ENCODE assay signal across 22 mouse cellular contexts in genomic region chr4:91349579-91349978, GRCm38 (mm10). TPM values are rescaled to one million over a fixed set of nuclear protein-coding genes. Genes with fewer than 3 reads are reported as not detected.
DNase-seq lines count a peak whose midpoint lies in the region; ATAC-seq and TF ChIP-seq lines count a peak whose summit lies in the region.
"Had no signal": no experiment of that assay in that cellular context is flagged by ENCODE, and none has a peak within 500 bp of the region (broad histone marks: within the 10 kb centered on the region; RNA-seq: fewer than 3 reads in every experiment).

No protein-coding gene starts in this region.

- no peak overlapping the region for H3K9ac ChIP-seq in midbrain, embryonic 16.5 days (ENCODE audit: low read depth, low read length)
- H3K9ac ChIP-seq: embryonic facial prominence, embryonic 13.5 days; embryonic facial prominence, embryonic 15.5 days; forebrain, embryonic 12.5 days had no signal

- no peaks in the 10 kb centered on the region for H3K9me3 ChIP-seq in midbrain, embryonic 16.5 days (replicated peaks; ENCODE audit: control insufficient read depth, low read length, poor library complexity, severe bottlenecking)
- H3K9me3 ChIP-seq: embryonic facial prominence, embryonic 13.5 days; embryonic facial prominence, embryonic 15.5 days; forebrain, embryonic 10.5 days; forebrain, embryonic 12.5 days had no signal

- no peak overlapping the region for H3K4me2 ChIP-seq in midbrain, embryonic 16.5 days (ENCODE audit: low read length)
- H3K4me2 ChIP-seq: embryonic facial prominence, embryonic 13.5 days; embryonic facial prominence, embryonic 15.5 days; forebrain, embryonic 12.5 days had no signal

- no peak for DNase-seq in left cerebral cortex, adult 2 months (ENCODE audit: extremely low spot score in 1 of 2, low spot score in 2 of 2)
- DNase-seq in left cerebral cortex, postnatal 10 days (ENCODE audit: extremely low spot score in 1 of 2, low spot score in 2 of 2) = no peak
- DNase-seq in right cerebral cortex, postnatal 36 days (ENCODE audit: low spot score in 2 of 2) = no peak
- DNase-seq: adrenal gland, adult 2 months; adrenal gland, postnatal 10 days; adrenal gland, postnatal 25 days; cerebellum, adult 11-12 months; cerebellum, adult 2 months; cerebellum, adult 9-10 months; cerebellum, postnatal 10 days; cerebellum, postnatal 25 days; embryo, embryonic 11 days had no signal

- no peak for TF ChIP-seq POLR2A in cortical plate, adult 2 months (IDR thresholded peaks at IDR 0.05; ENCODE audit: extremely low read depth, insufficient read depth, low read length)

- intact Hi-C loops in left cerebral cortex, adult 2 months (cut with DNase I) = no loop called here
- intact Hi-C loops in left cerebral cortex, postnatal 10 days (cut with DNase I) = no loop called here

- H3K27me3 ChIP-seq in midbrain, embryonic 16.5 days (ENCODE audit: control insufficient read depth, insufficient read depth, low read depth, low read length) = no peaks in the 10 kb centered on the region
- H3K27me3 ChIP-seq: embryonic facial prominence, embryonic 13.5 days; embryonic facial prominence, embryonic 15.5 days; forebrain, embryonic 12.5 days had no signal

- H3K36me3 ChIP-seq in midbrain, embryonic 16.5 days (ENCODE audit: control insufficient read depth, insufficient read depth, low read length) = no peaks in the 10 kb centered on the region
- H3K36me3 ChIP-seq: embryonic facial prominence, embryonic 13.5 days; embryonic facial prominence, embryonic 15.5 days had no signal

- H3K27ac ChIP-seq in left cerebral cortex, adult 2 months = peak overlapping the region; percentile 60
- peak overlapping the region; percentile 23; the same call in 1 of the 2 replicates for H3K27ac ChIP-seq in cortical plate, adult 2 months (ENCODE audit: insufficient read depth, low read length)
- H3K27ac ChIP-seq in midbrain, embryonic 16.5 days (ENCODE audit: low read length) = no peak overlapping the region
- H3K27ac ChIP-seq: embryonic facial prominence, embryonic 13.5 days; embryonic facial prominence, embryonic 15.5 days; forebrain, embryonic 10.5 days; forebrain, embryonic 12.5 days had no signal

- WGBS in midbrain, embryonic 16.5 days = 88% methylated on average over 5 of the region's 5 CpGs

- TF ChIP-seq CTCF in left cerebral cortex, adult 2 months (IDR thresholded peaks at IDR 0.05) = no peak
- no peak for TF ChIP-seq CTCF in cortical plate, adult 2 months (IDR thresholded peaks at IDR 0.05; ENCODE audit: extremely low read depth, insufficient read depth, low read length)

- H3K4me3 ChIP-seq in left cerebral cortex, adult 2 months = no peak overlapping the region
- H3K4me3 ChIP-seq in cortical plate, adult 2 months (ENCODE audit: insufficient read depth, low read length) = no peak overlapping the region
- no peak overlapping the region for H3K4me3 ChIP-seq in midbrain, embryonic 16.5 days (ENCODE audit: low read depth, low read length)
- H3K4me3 ChIP-seq: embryonic facial prominence, embryonic 13.5 days; embryonic facial prominence, embryonic 15.5 days; erythroblast, embryonic 14.5 days; forebrain, embryonic 10.5 days; forebrain, embryonic 12.5 days had no signal

- no peak for ATAC-seq in midbrain, embryonic 16.5 days
- ATAC-seq: forebrain, embryonic 14.5 days; forebrain, embryonic 16.5 days had no signal

- H3K4me1 ChIP-seq in cortical plate, adult 2 months (ENCODE audit: control insufficient read depth, insufficient read depth, low read length) = peaks cover 3% of the 10 kb centered on the region; the same call in 1 of the 2 replicates
- peaks cover 16% of the 10 kb centered on the region for H3K4me1 ChIP-seq in midbrain, embryonic 16.5 days (ENCODE audit: control insufficient read depth, insufficient read depth, low read length)
- H3K4me1 ChIP-seq: embryonic facial prominence, embryonic 13.5 days; embryonic facial prominence, embryonic 15.5 days had no signal

RNA-seq across cellular contexts. Expression of gene Elavl2, which starts 51.0 kb away (rescaled TPM):
- 100 to 1,000 TPM; 104 to 114 TPM for total RNA-seq in left cerebral cortex, adult 2 months (2021)
- total RNA-seq in left cerebral cortex, postnatal 10 days (2021) = 100 to 1,000 TPM; 130 to 134 TPM
- polyA plus RNA-seq in cortical plate, adult 2 months (2012; rRNA removed) = 38.6 and 41.1 TPM in 2 replicates
- polyA plus RNA-seq in midbrain, embryonic 16.5 days (2015; fragmentation: Nextera tagmentation; extraction: Ambion mirVana) = 158 and 161 TPM in 2 replicates
- total RNA-seq: MEL had no signal
- polyA plus RNA-seq: adrenal gland, adult 2 months; erythroblast, embryonic 14.5 days had no signal
